Mouse (Mus musculus): ENCODE results near the gene Mt1. TPM values are rescaled to one million over a fixed set of nuclear protein-coding genes. Genes with fewer than 3 reads are reported as not detected.
"Not testable (repeated sequence)": the region's sequence is repeated elsewhere in the genome, so short reads cannot be mapped to it uniquely, and the experiment has no call there.

The Mt1 gene
- total RNA-seq (2021), result 100 to 1,000 TPM; 298 to 394 TPM
- long read RNA-seq, experiment 1, transcript Mt1-202 (1 exons, 1,085 nt), result minor isoform, 6 of 272 reads
- long read RNA-seq, experiment 1, transcript Mt1-201 (3 exons, 549 nt), result major isoform, 265 of 272 reads
- long read RNA-seq, experiment 1, partial matches to known transcripts, result 0 of 272 reads
- long read RNA-seq, experiment 1, other reads (novel, unspliced or antisense), result 1 of 272 reads
- long read RNA-seq, experiment 2, transcript Mt1-201 (3 exons, 549 nt), result major isoform, 195 of 207 reads
- long read RNA-seq, experiment 2, transcript Mt1-202 (1 exons, 1,085 nt), result minor isoform, 10 of 207 reads
- long read RNA-seq, experiment 2, partial matches to known transcripts, result 2 of 207 reads
- long read RNA-seq, experiment 2, other reads (novel, unspliced or antisense), result 0 of 207 reads

GRCm38 (mm10) chr8:94178857-94179712 lies at the start of gene Mt1:
Gene Mt1 (plus strand): TSS chr8:94179082.
- peak; percentile 96 for DNase-seq

- no peak for DNase-seq
Observed at GRCm38 (mm10) chr8:94129133-94129789, 49.6 kb upstream of the Mt1 start.

- no peak for DNase-seq
Observed at GRCm38 (mm10) chr8:94130126-94130525, 48.8 kb upstream of the Mt1 start.

- no peak for DNase-seq
Observed at GRCm38 (mm10) chr8:94132096-94132495, 46.8 kb upstream of the Mt1 start.

GRCm38 (mm10) chr8:94134601-94135000 lies 44.3 kb upstream of the Mt1 start:
- not testable (repeated sequence) for DNase-seq

- DNase-seq, result no peak
Observed at GRCm38 (mm10) chr8:94135556-94135955, 43.3 kb upstream of the Mt1 start.

- DNase-seq, result no peak
Observed at GRCm38 (mm10) chr8:94136192-94136591, 42.7 kb upstream of the Mt1 start.

- DNase-seq, result no peak
Observed at GRCm38 (mm10) chr8:94136933-94137332, 41.9 kb upstream of the Mt1 start, which contains the start of gene Mt4. Gene Mt4 (plus strand): TSS chr8:94137197.

- DNase-seq, result peak in 1 of 2 experiments; percentile 27
Observed at GRCm38 (mm10) chr8:94140266-94140795, 38.6 kb upstream of the Mt1 start.

GRCm38 (mm10) chr8:94148236-94148635 lies 30.6 kb upstream of the Mt1 start:
- no peak for DNase-seq

GRCm38 (mm10) chr8:94150925-94151324 lies 28.0 kb upstream of the Mt1 start:
- no peak for DNase-seq

- peak; percentile 55 to 63 for DNase-seq
Observed at GRCm38 (mm10) chr8:94152513-94153300, 26.2 kb upstream of the Mt1 start, which contains the start of gene Mt3. Gene Mt3 (plus strand): TSS chr8:94152607.

GRCm38 (mm10) chr8:94153451-94153850 lies 25.4 kb upstream of the Mt1 start:
- DNase-seq, result no peak

- no peak for DNase-seq
Observed at GRCm38 (mm10) chr8:94154537-94154936, 24.3 kb upstream of the Mt1 start.

- no peak for DNase-seq
Observed at GRCm38 (mm10) chr8:94156092-94156491, 22.8 kb upstream of the Mt1 start.

- DNase-seq, result not testable (repeated sequence)
Observed at GRCm38 (mm10) chr8:94165772-94166171, 13.1 kb upstream of the Mt1 start.

- peak; percentile 90 to 91 for DNase-seq
Observed at GRCm38 (mm10) chr8:94167244-94167643, 11.6 kb upstream of the Mt1 start.

GRCm38 (mm10) chr8:94169547-94169946 lies 9.3 kb upstream of the Mt1 start:
- no peak for DNase-seq

- peak; percentile 56 to 71 for DNase-seq
Observed at GRCm38 (mm10) chr8:94171321-94171755, 7.5 kb upstream of the Mt1 start.

GRCm38 (mm10) chr8:94172075-94172808 lies 6.6 kb upstream of the Mt1 start, which contains the start of gene Mt2:
Gene Mt2 (plus strand): TSS chr8:94172664.
- DNase-seq, result peak; percentile 88 to 90
